In the genomic region with DNA sequence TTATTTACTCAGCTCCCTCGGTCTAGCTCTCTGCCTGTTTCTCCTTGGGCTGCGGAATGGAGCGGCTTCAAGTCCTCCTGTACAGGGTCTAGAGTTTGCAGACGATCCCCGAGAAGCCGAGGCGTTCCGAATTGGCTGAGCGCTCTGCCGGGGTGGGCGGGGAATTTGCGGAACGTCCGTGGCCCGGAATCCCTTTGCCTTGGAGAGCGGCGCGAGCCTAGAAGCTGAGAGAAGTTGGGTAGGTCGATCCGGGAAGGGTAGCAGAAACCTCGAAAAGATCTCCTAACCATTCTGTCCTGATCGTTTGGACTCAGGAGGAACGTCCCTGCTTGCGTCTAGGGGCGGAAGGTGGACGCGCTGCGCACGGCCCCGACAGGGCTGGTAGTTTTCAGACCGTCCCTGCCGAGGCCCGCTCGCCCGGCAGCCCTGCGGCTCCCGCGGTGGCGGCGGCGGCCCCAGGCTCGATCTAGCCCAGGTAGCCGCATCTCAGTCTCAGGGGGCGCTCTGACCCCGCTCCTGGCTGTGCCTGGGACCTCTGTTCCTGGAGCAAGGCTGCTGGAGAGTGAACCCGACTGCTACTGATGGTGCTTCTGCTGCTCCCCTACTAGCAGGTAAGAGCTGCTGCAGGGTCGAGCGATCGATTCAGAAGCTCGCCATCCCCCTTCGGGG, we compare ENCODE assay signal across 8 mouse cellular contexts. TPM values are rescaled to one million over a fixed set of nuclear protein-coding genes. Genes with fewer than 3 reads are reported as not detected.
DNase-seq lines count a peak whose midpoint lies in the region; ATAC-seq and TF ChIP-seq lines count a peak whose summit lies in the region.

Mgat5 (plus strand) TSS at position 199 of the 669 bp plus-strand sequence.

- H3K4me3 ChIP-seq in hindbrain, embryonic 10.5 days: peak within 1 kb of the TSS; percentile 84
- H3K4me3 ChIP-seq in lung, postnatal 0 days (ENCODE audit: low read depth, low read length): peak within 1 kb of the TSS; percentile 80

- TF ChIP-seq CTCF in lung, postnatal 0 days (IDR thresholded peaks at IDR 0.05): peak; percentile 50

- peak; percentile 84 for DNase-seq in MEL-GATA-1-ER (ENCODE audit: extremely low read depth, low read depth)
- DNase-seq in cerebellum, adult 8-10 months: peak; percentile 84
- peak; percentile 90 for DNase-seq in forelimb bud, embryonic 11.5 days (ENCODE audit: low read depth, low spot score)
- peak; percentile 93 for DNase-seq in hindbrain, embryonic 10.5 days (ENCODE audit: low spot score)
- DNase-seq in layer of hippocampus, adult 9-11 months: peak; percentile 87
- DNase-seq in lung, postnatal 0 days (ENCODE audit: low spot score): peak; percentile 96
- peak; percentile 84 for DNase-seq in ovary, postnatal 14 days (ENCODE audit: low spot score)
- DNase-seq in thymus, postnatal 14 days: peak; percentile 95

- H3K4me1 ChIP-seq in hindbrain, embryonic 10.5 days (replicated peaks): peaks cover 36% of the 10 kb centered on the region
- H3K4me1 ChIP-seq in lung, postnatal 0 days (ENCODE audit: insufficient read depth, low read depth, low read length): no peaks in the 10 kb centered on the region; the same call in 1 of the 2 replicates

- peak within 1 kb of the TSS; percentile 61 for H3K9ac ChIP-seq in lung, postnatal 0 days (replicated peaks; ENCODE audit: low read depth)

- ATAC-seq in lung, postnatal 0 days: peak; percentile 92

- H3K27me3 ChIP-seq in hindbrain, embryonic 10.5 days (ENCODE audit: insufficient read depth, poor library complexity, severe bottlenecking): no peaks in the 10 kb centered on the region
- H3K27me3 ChIP-seq in lung, postnatal 0 days (replicated peaks; ENCODE audit: insufficient read depth, low read length): no peaks in the 10 kb centered on the region

- no peaks in the 10 kb centered on the region for H3K36me3 ChIP-seq in hindbrain, embryonic 10.5 days
- H3K36me3 ChIP-seq in lung, postnatal 0 days (ENCODE audit: insufficient read depth, low read length): no peaks in the 10 kb centered on the region

- no peak for TF ChIP-seq EP300 in lung, postnatal 0 days (IDR thresholded peaks at IDR 0.05)

- peak within 1 kb of the TSS; percentile 90 for H3K27ac ChIP-seq in hindbrain, embryonic 10.5 days
- H3K27ac ChIP-seq in lung, postnatal 0 days (ENCODE audit: low read length): peak within 1 kb of the TSS; percentile 80

- peak within 1 kb of the TSS; percentile 97 for H3K4me2 ChIP-seq in lung, postnatal 0 days (replicated peaks; ENCODE audit: low read depth, low read length)

- under 1% methylated on average over 51 of the region's 51 CpGs for WGBS in hindbrain, embryonic 10.5 days
- 1% methylated on average over 50 of the region's 51 CpGs for WGBS in lung, postnatal 0 days

- H3K9me3 ChIP-seq in hindbrain, embryonic 10.5 days: no peaks in the 10 kb centered on the region
- H3K9me3 ChIP-seq in lung, postnatal 0 days (ENCODE audit: low read length): no peaks in the 10 kb centered on the region

RNA-seq across cellular contexts. Expression of gene Mgat5, which starts in this region (rescaled TPM):
- 4.7 and 7.0 TPM in 2 replicates for polyA plus RNA-seq in hindbrain, embryonic 10.5 days (2016; fragmentation: Nextera tagmentation; extraction: Ambion mirVana)
- 3.5 and 4.0 TPM in 2 replicates for polyA plus RNA-seq in lung, postnatal 0 days (2015; fragmentation: Nextera tagmentation; extraction: Ambion mirVana)

Comparison
In these comparisons a context has a peak if more than half of its experiments do, and no peak if none do; other contexts are left out.
1. Peak in every context shown above with its lines: DNase-seq, ATAC-seq, H3K4me3 ChIP-seq and H3K27ac ChIP-seq.